Mouse (Mus musculus) left cerebral cortex, adult 11 months (tissue): ENCODE results near the gene Spock1.

Experiments used
- DNase-seq: peaks from one replicate; pipeline ENCODE4 v3.0.0; 2022; ENCODE audit warnings: low spot score

The Spock1 gene

DNA sequence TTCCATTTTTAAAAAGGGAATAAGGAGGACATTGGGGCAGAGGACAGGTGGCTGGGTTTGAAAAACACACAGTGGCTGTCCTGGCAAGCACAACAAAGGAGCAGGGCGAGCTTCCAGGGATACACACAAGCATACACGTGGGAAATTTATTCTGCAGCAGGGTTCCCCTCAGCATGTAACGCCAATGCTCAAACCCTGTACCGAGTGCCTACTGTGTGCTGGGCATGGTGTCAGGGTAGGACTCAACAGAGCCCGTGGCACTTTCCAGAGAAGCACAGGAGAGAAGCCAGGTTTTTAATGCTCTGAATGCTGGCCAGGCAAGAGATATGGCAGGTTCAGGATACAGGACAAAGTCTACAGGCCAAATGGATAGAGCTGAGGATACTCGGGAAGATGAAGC, 101.8 kb downstream of the Spock1 start:
- no peak for DNase-seq

GRCm38 (mm10) chr13:57798633-57799032, 109.5 kb downstream of the Spock1 start:
- no peak for DNase-seq

DNA sequence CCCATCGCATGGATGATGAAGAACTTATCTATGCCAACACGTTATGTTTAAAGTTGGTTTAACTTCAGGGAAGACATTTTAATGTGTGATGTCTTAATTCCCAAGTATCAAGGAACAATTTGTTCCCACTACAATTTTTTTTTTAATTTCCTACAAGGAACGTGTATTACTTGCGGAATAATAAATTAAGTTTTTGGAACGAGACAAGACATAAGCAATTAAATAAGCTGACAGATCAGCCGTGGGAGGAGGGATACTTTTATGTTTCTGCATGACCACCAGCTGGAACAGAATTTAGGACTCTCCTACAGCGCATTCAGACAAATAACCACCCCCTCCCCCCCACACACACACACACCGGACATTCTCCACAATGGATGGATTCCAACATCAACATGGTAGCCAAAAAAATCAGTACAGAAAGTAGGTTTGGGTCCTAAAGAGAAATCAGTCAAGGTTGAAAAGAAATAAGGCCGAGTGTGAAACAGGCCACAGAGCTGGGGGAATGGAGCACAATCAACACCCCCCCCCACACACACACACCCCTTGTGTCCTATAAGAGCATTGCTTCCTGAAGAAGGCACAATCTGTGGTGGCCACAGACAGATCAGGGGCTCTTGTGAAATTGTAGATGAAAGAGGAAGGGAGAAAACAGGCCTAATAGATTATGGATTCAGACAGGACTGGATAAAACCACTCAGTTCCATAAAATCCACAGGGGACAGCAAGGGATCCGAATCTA, 111.0 kb downstream of the Spock1 start:
- no peak for DNase-seq

DNA sequence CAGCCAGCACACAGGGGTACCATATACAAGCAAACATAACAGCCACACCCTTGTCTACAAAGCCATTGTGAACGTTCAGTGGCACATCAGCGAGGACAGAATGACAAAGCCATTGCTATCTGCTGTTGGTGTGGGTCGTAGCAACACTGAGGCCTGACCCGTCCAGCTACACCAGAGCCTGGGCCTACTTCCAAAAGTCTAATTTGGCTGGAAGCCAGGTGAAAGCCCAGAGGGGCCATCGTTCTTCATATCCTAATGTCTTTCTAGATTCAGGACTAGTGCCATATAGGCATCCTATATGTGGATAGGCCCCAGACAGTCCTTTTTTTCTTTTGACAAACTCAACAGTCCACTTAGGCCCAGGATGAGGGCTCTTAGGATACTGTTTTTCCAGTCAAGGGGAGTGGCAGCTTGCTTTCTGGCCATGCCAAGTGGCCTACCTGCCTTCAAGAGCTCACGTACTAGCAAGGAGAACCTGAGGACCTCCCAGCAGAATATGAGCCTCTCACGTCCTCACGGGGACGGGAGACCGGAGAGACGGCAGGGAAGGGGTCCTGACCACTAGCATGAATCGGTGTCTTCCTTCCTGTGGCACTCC, 114.4 kb downstream of the Spock1 start:
- DNase-seq, result no peak

DNA sequence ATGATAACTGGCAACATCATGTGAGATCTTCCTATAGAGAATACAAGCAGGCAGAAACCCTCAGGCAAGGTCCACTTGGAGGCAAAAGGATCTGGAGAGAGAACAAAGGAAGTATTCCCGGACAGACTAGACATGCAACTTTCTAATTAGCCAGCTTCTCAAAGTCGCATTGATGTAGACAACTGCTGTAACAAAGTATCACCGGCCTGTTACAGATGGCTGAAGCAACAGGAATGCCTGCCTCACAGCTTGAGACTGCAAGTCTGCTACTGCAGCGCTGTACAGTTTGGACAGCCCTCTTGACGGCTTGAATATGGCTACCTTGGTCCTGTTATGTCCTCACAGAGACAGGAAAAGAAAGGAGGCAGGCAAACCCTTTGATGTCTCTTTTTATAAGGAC, 118.3 kb downstream of the Spock1 start:
- DNase-seq, result no peak

- no peak for DNase-seq
Measured at GRCm38 (mm10) chr13:57788299-57788698, 119.8 kb downstream of the Spock1 start.

GRCm38 (mm10) chr13:57786278-57786677, 121.9 kb downstream of the Spock1 start:
- DNase-seq, result no peak

DNA sequence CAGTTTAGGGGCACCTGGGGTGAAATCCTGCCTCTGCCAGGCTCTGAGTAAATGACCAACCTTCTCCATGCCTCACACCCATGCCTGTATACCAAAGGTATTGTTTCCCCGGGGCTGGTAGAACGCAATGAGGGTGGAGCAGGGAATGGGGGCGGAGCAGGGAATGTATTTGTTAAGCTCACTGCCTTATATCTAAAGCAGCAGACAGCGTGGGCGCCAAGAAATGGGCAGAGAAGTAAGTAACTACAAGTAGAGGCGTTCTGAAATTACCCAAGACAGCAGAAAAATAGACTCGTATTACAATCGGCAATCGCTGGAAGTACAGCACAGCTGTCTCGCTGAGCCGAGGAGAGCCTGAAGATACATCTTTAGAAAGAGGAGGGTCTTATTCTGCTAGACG, 125.2 kb downstream of the Spock1 start:
- no peak for DNase-seq

GRCm38 (mm10) chr13:57782107-57782561, 126.0 kb downstream of the Spock1 start:
- no peak for DNase-seq

- DNase-seq, result no peak
Measured at GRCm38 (mm10) chr13:57779146-57779545, 129.0 kb downstream of the Spock1 start.

- DNase-seq, result no peak
Measured at GRCm38 (mm10) chr13:57778524-57778923, 129.6 kb downstream of the Spock1 start.

DNA sequence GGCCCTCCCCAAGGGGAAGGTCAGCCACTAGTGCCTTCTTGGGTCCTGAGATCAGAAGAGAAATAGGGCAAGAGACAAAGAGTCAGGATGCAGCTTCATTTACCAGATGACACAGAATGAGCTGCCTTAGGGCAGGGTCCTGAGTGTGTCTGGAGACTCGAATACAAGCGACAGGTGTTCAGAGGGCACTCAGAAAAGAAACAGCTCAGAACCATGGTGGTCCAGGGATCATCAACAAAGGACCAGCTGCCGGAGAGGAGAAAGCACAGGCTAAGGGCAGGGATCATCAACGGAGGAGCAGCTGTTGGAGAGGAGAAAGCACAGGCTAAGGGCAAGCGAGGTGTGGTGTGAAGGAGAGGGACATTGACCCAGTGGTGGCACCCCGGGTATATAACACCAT, 136.1 kb downstream of the Spock1 start:
- DNase-seq, result no peak

- DNase-seq, result no peak
Measured at GRCm38 (mm10) chr13:57766721-57767120, 141.4 kb downstream of the Spock1 start.

DNA sequence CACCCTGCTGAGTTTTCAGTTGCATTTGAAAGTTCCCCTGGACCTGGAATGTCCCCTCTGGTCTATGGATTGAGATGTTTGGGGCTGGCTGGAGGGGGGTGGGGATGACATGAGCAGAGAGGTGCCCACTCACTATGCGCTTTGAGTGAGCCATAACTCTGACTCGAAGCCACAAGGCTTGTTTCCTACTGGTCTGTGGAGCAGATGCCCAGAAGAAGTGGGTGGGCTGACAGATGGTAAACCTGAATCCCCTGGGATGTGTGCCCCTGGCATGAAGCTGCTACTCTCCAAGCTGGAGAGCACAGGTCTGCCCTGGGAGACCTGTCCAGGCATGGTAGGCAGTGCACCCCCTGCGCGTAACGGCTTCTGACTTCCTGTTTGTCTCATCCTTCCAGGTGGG, 147.0 kb downstream of the Spock1 start:
- DNase-seq, result no peak

- DNase-seq, result no peak
Measured at GRCm38 (mm10) chr13:57760618-57761017, 147.5 kb downstream of the Spock1 start.

- no peak for DNase-seq
Measured at GRCm38 (mm10) chr13:57756316-57756715, 151.8 kb downstream of the Spock1 start.

- DNase-seq, result no peak
Measured at GRCm38 (mm10) chr13:57750831-57751230, 157.3 kb downstream of the Spock1 start.

DNA sequence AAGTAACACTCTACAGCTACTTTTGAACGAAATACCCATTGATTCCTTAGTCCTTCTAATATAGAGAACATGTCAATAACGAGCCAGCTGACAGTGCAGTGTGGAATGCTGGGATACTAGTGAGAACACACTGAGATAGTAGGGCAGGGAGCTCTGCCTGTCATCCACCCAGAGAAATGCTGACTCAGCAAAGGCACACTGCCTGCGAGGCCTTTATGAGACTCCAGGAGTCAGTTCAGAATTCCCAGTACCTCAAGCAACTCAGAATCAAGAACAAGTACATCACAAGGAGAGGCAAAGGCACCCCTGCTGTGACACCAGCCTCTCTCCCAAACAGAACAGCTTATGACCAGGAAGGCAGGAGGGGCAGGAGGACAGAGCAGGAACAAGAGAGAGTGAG, 163.5 kb downstream of the Spock1 start:
- no peak for DNase-seq

DNA sequence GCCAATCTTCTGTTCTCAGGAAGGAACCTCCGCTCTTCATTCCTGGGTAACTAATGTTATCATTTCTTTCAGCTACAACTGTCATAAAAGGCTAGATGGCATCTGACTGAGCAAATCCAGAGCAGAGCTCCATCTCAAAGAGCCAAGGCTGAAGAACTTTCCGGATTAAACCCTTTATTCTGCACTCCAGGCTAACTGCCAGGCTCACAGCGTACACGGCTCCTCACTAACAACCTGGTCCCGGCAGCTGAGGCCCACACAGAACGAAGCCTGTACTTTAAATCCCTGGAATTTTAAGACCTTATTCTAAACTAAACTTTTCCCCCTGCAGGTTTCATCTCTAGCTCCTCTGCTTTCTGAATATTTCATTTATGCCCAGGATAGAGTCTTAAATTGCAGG, 166.9 kb downstream of the Spock1 start:
- no peak for DNase-seq

DNA sequence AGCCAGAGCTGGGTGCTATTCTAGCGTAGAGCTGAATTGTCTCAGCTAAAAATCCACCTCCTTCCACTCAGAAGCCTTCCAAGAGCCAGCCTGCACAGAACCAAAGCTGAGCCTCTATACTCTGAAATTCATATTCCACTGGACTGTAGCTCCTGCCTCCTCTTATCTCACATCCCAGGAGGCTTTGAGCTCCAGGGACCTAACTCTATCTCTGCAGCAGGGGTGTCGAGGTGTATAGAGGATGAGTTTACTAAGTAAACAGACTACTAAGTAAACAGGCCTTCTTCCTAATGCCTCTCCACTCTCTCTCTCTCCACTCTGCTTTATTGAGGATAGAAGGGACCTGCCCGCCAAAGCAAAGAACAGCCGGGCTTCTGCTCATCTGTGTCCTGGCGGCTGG, 167.7 kb downstream of the Spock1 start:
- no peak for DNase-seq

DNA sequence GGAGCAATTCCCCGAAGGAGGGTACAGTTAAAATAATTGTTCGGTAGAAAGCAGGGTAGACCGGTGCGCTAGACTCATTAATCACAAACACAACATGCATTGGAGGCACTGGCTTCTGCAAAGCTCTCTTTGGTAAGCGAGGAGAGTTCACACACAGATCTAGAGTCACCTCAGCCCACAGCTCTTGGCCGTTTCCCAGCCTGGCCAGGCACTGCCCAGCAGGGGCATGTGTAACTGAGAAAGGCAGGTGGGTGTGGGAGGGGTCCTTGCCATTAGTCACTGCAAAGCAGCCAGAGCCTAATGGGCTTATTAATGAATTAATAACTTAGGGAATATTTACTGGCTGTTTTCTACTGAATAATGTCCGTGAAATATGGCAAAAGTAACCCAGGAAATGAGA, 172.1 kb downstream of the Spock1 start:
- no peak for DNase-seq

DNA sequence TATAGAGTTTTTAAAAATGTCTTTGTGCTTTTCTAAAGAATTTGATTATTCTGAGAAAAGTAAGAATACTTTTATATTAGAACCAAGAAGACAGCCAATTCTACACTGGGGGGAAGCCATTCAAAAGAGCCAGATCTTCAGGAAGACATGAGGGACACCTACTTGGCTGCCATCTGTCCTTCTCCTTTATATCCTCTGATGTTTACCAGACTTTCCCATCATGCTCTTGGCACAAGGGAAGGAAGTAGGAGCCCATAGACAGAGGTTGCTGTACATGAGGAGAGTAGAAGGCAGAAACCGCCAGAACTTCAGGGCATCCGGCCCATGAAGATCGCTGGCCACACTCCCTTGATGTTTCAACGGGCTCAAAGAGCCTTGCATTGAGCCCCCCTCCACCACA, 173.6 kb downstream of the Spock1 start:
- DNase-seq, result no peak

GRCm38 (mm10) chr13:57733521-57733920, 174.6 kb downstream of the Spock1 start:
- no peak for DNase-seq

DNA sequence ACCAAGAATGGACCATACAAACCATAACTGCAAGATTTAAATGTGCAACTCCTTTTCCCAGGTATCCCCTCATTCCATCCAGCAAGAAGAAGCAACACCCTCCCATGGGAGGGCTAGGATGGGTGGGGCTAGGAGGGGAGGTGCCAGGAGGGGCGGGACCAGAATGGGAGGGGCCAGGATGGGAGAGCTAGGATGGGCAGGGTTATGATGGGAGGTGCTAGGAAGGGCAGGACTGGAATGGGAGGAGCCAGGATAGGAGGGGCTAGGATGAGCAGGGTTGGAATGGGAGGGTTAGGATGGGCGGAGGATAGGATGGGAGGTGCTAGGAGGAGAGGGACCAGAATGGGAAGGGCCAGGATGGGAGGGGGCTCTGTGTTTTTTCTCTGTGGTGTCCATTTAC, 175.9 kb downstream of the Spock1 start:
- no peak for DNase-seq
